Mouse (Mus musculus): Measurements from ENCODE around the gene Gm11146.

GRCm38 (mm10) chr16:77646146-77646545 is 44.3 kb upstream of the Gm11146 start:
- TF ChIP-seq TAL1 (IDR thresholded peaks at IDR 0.05; ENCODE audit: low read length), result no peak
- no peak for TF ChIP-seq GATA1 (IDR thresholded peaks at IDR 0.05; ENCODE audit: low read length)

Data from erythroblast, embryonic 14.5 days (primary cell).